Mouse (Mus musculus): ENCODE results near the gene Hal. TPM values are rescaled to one million over a fixed set of nuclear protein-coding genes. Genes with fewer than 3 reads are reported as not detected.

Hal gene
- polyA plus RNA-seq, 1 experiment from 2014 or later: not detected

Other genes starting within 250 kb of the Hal start
- 6.2 and 7.9 TPM in 2 replicates for gene Elk3, start 177.6 kb upstream of the Hal start, polyA plus RNA-seq (2015; fragmentation: Nextera tagmentation; extraction: Ambion mirVana)
- 95.1 and 99.0 TPM in 2 replicates for gene Lta4h, start 35.4 kb upstream of the Hal start, polyA plus RNA-seq (2015; fragmentation: Nextera tagmentation; extraction: Ambion mirVana)
- gene Amdhd1, start 51.3 kb downstream of the Hal start, polyA plus RNA-seq (2015; fragmentation: Nextera tagmentation; extraction: Ambion mirVana): 0.10 TPM in 1 of 2 replicates, not detected in the other
- gene Ccdc38, start 51.9 kb downstream of the Hal start, polyA plus RNA-seq (2015; fragmentation: Nextera tagmentation; extraction: Ambion mirVana): 0.37 and 0.51 TPM in 2 replicates
- gene Snrpf, start 100.9 kb downstream of the Hal start, polyA plus RNA-seq (2015; fragmentation: Nextera tagmentation; extraction: Ambion mirVana): 97.2 and 108 TPM in 2 replicates
- gene Ntn4, start 151.9 kb downstream of the Hal start, polyA plus RNA-seq (2015; fragmentation: Nextera tagmentation; extraction: Ambion mirVana): 1.3 TPM in 2 replicates